Mouse (Mus musculus) liver, postnatal 0 days (tissue): ENCODE data around the gene Rasal2. TPM values are rescaled to one million over a fixed set of nuclear protein-coding genes. Genes with fewer than 3 reads are reported as not detected.

Source experiments
- ATAC-seq: fragments of 200-750 bp; cut with Nextera tagmentation; 2 replicates; pipeline ENCODE4 v1.8.0; 2017; ENCODE audit warnings: mild to moderate bottlenecking, moderate library complexity
- DNase-seq: peaks from one replicate; pipeline ENCODE4 v3.0.0-alpha.2; 2016
- H3K27ac ChIP-seq: fragments of 300-500 bp; sonication (generic); 2 replicates; pipeline ENCODE4 v1.5.1; 2014; ENCODE audit warnings: antibody characterized with exemption, moderate library complexity, mild to moderate bottlenecking, low read depth
- H3K27me3 ChIP-seq: fragments of 300-500 bp; sonication (generic); 2 replicates; pipeline ENCODE4 v1.6.1; 2014; ENCODE audit warnings: low read length, control low read depth, mixed read lengths; ENCODE audit not compliant: insufficient read depth
- H3K36me3 ChIP-seq: fragments of 300-500 bp; sonication (generic); replicated peaks from 2 replicates; pipeline ENCODE4 v1.6.1; 2014; ENCODE audit warnings: mild to moderate bottlenecking, control low read depth, low read length, moderate library complexity, mixed read lengths; ENCODE audit not compliant: insufficient read depth
- H3K4me1 ChIP-seq: fragments of 300-500 bp; sonication (generic); 2 replicates; pipeline ENCODE4 v1.6.1; 2014; ENCODE audit warnings: antibody characterized with exemption, mild to moderate bottlenecking, control low read depth; ENCODE audit not compliant: insufficient read depth
- H3K4me2 ChIP-seq: fragments of 300-500 bp; sonication (generic); 2 replicates; pipeline ENCODE4 v1.6.1; 2014; ENCODE audit warnings: low read depth, mild to moderate bottlenecking, low read length, moderate library complexity, mixed read lengths
- H3K4me3 ChIP-seq: fragments of 300-500 bp; sonication (generic); 2 replicates; pipeline ENCODE4 v1.5.1; 2014; ENCODE audit warnings: low read depth, low read length
- H3K9ac ChIP-seq: fragments of 300-500 bp; sonication (generic); replicated peaks from 2 replicates; pipeline ENCODE4 v1.6.1; 2014; ENCODE audit warnings: mild to moderate bottlenecking, moderate library complexity
- H3K9me3 ChIP-seq: fragments of 300-500 bp; sonication (generic); 2 replicates; pipeline ENCODE4 v1.6.1; 2016; ENCODE audit warnings: mild to moderate bottlenecking, control low read depth, low read length, mixed read lengths
- CTCF ChIP-seq: sonication (generic); IDR thresholded peaks from 2 replicates; pipeline ENCODE4 v1.5.1; 2016; ENCODE audit warnings: antibody characterized with exemption, low read depth
- EP300 ChIP-seq: IDR thresholded peaks from 2 replicates; pipeline ENCODE4 v1.6.1; 2016; ENCODE audit warnings: antibody characterized with exemption, low read depth, mild to moderate bottlenecking
- WGBS: fragments of 180-500 bp; shearing (Covaris S2); extraction: QIAGEN DNeasy Blood & Tissue Kit; methylation state at CpG from one replicate; pipeline ENCODE4 v1.1.7; 2014; ENCODE audit not compliant: insufficient replicate concordance; 5-methylcytosine and 5-hydroxymethylcytosine counted together
- polyA plus RNA-seq: library from polyadenylated mRNA; unstranded; fragments of >200 nt; fragmentation: Nextera tagmentation; extraction: Ambion mirVana; gene quantifications from 2 replicates; pipeline ENCODE4 v1.2.1, GENCODE M21; 2015

Rasal2 gene
- polyA plus RNA-seq, 1 experiment from 2014 or later: 10.7 TPM

DNA sequence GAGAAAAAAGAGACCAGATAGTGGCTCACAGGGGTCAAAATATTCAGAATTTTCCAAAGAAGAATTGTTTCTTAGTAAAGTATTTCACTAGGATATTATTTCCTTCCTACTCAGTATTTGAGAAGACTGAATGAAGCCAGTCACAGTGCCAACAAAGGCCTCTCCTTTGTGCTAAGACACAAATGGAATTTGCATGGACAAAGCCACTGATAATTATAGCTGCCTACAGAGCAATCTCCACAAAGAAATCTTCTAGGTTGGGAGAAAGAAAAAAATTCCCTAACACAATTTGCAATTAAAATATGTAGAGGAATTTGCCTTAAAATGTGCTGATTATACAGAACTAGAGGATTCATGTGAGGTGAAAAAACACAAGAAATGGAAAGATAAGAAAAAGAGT is 258.6 kb downstream of the Rasal2 start:
- ATAC-seq: no peak

DNA sequence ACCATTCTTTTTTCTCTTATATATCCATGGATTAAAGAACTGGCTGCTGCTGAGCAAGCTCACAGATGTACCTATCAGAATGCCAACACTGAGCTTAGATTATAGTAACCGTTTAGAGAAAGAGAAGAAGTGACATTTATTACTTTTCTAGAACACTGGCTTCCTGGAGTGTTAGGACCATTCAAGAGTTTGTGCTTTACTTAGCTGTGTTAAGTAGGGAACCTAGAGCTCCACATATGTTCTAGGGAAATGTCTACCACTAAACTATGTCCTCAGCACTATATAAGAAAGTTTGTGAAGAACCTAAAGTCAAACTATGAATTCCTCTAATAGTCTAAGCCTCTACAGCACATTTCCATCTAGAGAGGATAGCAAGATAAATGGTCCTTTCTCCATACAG is 262.3 kb downstream of the Rasal2 start:
- TF ChIP-seq EP300 (no peak), CTCF (no peak)
- Histone ChIP-seq H3K27me3 (no peaks in the 10 kb centered on the region), H3K9me3 (no peaks in the 10 kb centered on the region), H3K9ac (no peak overlapping the region), H3K36me3 (no peaks in the 10 kb centered on the region; the same call in 1 of the 2 replicates), H3K4me1 (no peaks in the 10 kb centered on the region), H3K4me3 (no peak overlapping the region), H3K27ac (no peak overlapping the region), H3K4me2 (no peak overlapping the region)
- DNase-seq (no peak), ATAC-seq (no peak)
- 64% methylated on average over 1 of the region's 1 CpGs for WGBS

More for the DNA sequence above, 258.6 kb downstream of the Rasal2 start:
- Histone ChIP-seq H3K27ac (no peak overlapping the region), H3K4me1 (no peaks in the 10 kb centered on the region), H3K4me2 (no peak overlapping the region), H3K9me3 (no peaks in the 10 kb centered on the region), H3K27me3 (no peaks in the 10 kb centered on the region), H3K4me3 (no peak overlapping the region), H3K36me3 (no peaks in the 10 kb centered on the region; the same call in 1 of the 2 replicates), H3K9ac (no peak overlapping the region)
- TF ChIP-seq CTCF (no peak), EP300 (no peak)
- no peak for DNase-seq

DNA sequence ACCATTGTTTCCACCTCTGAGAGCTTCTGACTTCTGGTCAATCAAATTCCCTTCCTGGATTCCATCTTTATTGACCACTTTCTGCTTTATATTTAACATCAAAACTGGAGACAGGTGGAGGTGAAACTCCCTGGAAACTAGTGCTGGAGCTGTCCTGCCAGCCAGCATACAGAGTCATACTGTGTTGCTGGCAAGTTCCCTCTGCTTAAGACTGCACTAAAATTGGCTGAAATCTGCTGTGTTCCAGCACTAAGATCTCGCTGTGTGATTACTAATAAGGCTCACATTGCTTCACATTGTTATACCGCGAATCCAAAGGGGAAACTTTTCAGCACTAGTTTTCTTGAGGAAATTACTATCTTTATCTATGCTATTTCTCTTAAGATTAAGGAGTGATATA is 267.8 kb downstream of the Rasal2 start:
- Histone ChIP-seq H3K4me1 (no peaks in the 10 kb centered on the region), H3K27me3 (no peaks in the 10 kb centered on the region), H3K9ac (no peak overlapping the region), H3K4me3 (no peak overlapping the region), H3K27ac (no peak overlapping the region), H3K4me2 (no peak overlapping the region), H3K9me3 (no peaks in the 10 kb centered on the region), H3K36me3 (no peaks in the 10 kb centered on the region; the same call in none of the 2 replicates)
- no peak for ATAC-seq
- TF ChIP-seq CTCF: no peak
- no peak for TF ChIP-seq EP300
- DNase-seq: no peak
- WGBS: 89% methylated on average over 3 of the region's 3 CpGs

DNA sequence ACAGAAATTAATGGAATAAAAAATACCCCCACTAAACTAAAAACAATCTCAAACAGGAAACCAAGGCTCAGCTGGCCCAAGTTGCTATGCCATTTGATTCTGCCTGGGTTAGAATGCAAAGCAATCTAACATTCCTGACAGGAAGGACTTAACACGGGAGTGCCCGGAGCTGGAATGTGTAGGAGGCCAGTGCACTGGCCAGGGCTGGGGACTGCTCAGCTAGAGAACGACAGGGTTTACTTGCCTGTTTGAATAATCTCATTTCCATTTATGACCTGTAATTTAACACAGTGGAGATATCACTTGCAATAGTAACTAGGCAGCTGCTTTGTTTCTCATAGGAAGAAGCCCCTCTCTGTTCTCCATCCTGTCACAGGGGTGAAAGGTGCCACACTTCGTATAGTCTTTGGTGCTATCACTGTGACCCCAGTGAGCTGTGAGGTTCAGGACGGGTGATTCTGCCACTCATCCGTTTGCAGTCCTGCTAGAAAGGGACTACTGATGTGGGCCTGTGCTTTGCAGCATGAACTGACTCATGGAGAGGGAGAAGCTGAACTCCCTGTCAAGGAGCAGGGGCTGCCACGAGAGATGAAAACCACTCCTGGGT is 269.0 kb downstream of the Rasal2 start:
- H3K4me1 ChIP-seq: no peaks in the 10 kb centered on the region
- no peaks in the 10 kb centered on the region; the same call in none of the 2 replicates for H3K36me3 ChIP-seq
- no peak overlapping the region for H3K4me2 ChIP-seq
- H3K4me3 ChIP-seq: no peak overlapping the region
- no peak for DNase-seq
- ATAC-seq: no peak
- no peaks in the 10 kb centered on the region for H3K27me3 ChIP-seq
- no peak for TF ChIP-seq EP300
- no peak for TF ChIP-seq CTCF
- no peak overlapping the region for H3K9ac ChIP-seq
- no peaks in the 10 kb centered on the region for H3K9me3 ChIP-seq
- no peak overlapping the region for H3K27ac ChIP-seq
- 62% methylated on average over 7 of the region's 7 CpGs for WGBS

DNA sequence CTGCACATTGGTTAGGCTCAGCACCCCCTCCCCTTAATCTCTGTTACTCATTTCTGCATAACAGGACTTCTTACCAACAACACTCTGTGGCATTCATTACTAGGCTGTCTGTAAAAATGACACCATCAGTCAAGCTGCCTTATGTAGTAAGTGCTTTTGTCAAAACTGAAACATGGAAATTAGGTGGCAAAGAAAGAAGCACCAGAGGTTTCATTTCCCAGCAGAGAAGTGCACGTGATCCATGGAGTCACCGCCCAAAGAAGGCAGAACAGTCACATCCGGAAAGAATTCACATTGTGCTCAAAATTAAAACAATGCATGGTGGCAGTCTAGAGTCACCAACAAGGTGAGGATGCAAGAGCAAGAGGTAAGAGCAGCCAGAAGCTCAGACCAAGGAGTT is 271.4 kb downstream of the Rasal2 start:
- Histone ChIP-seq H3K4me1 (no peaks in the 10 kb centered on the region), H3K9me3 (no peaks in the 10 kb centered on the region), H3K4me2 (no peak overlapping the region), H3K27ac (no peak overlapping the region), H3K4me3 (no peak overlapping the region), H3K27me3 (no peaks in the 10 kb centered on the region), H3K9ac (no peak overlapping the region), H3K36me3 (no peaks in the 10 kb centered on the region; the same call in 1 of the 2 replicates)
- DNase-seq (no peak), ATAC-seq (no peak)
- TF ChIP-seq CTCF: no peak
- TF ChIP-seq EP300: no peak
- WGBS: 84% methylated on average over 3 of the region's 3 CpGs

DNA sequence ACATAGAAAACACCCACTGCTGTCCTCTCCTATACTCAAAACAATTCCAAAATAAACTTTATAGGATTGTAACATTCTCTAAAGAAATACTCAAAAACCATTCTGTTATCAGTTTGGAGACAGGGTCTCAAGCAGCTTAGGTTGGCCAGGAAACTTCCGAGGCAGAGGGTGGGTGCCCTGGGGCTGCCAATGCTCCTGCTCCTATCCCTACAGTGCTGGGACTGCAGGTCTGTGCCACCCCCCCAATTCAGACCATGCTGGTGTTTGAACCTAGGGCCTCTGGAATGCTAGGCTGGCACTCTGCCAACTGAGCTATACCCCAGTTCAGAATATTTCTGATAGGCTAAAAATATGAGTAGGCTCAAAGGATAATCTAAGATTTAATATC is 274.5 kb downstream of the Rasal2 start:
- 81% methylated on average over 1 of the region's 1 CpGs for WGBS
- Histone ChIP-seq H3K4me1 (no peaks in the 10 kb centered on the region), H3K4me3 (no peak overlapping the region), H3K4me2 (no peak overlapping the region), H3K36me3 (no peaks in the 10 kb centered on the region), H3K9me3 (no peaks in the 10 kb centered on the region), H3K27me3 (no peaks in the 10 kb centered on the region), H3K9ac (no peak overlapping the region), H3K27ac (no peak overlapping the region)
- no peak for ATAC-seq
- DNase-seq: no peak
- TF ChIP-seq CTCF (no peak), EP300 (no peak)
